Mouse (Mus musculus) bone marrow, adult 2 months (tissue): ENCODE measurements around the gene Ulk4. TPM values are rescaled to one million over a fixed set of nuclear protein-coding genes. Genes with fewer than 3 reads are reported as not detected.

ENCODE experiments used
- H3K27ac ChIP-seq: fragments of 200-500 bp; 2 replicates; pipeline ENCODE4 v1.5.1; 2012; ENCODE audit warnings: low read depth, mild to moderate bottlenecking, control low read depth, inconsistent platforms, low read length; ENCODE audit not compliant: control insufficient read depth, poor library complexity, insufficient read depth
- H3K4me1 ChIP-seq: fragments of 200-500 bp; 2 replicates; pipeline ENCODE4 v1.6.1; 2011; ENCODE audit warnings: low read length; ENCODE audit not compliant: control insufficient read depth, insufficient read depth
- H3K4me3 ChIP-seq: fragments of 200-500 bp; replicated peaks from 2 replicates; pipeline ENCODE3; 2011; ENCODE audit warnings: mild to moderate bottlenecking, low read depth, low read length, control low read depth; ENCODE audit not compliant: control insufficient read depth
- CTCF ChIP-seq: fragments of 200-500 bp; IDR thresholded peaks from 2 replicates; pipeline ENCODE4 v1.5.1; 2011; ENCODE audit warnings: low read length, control low read depth; ENCODE audit not compliant: control insufficient read depth, insufficient read depth
- POLR2A ChIP-seq: fragments of 200-500 bp; IDR thresholded peaks from 2 replicates; pipeline ENCODE4 v1.6.1; 2011; ENCODE audit warnings: low read depth, mild to moderate bottlenecking, control low read depth, low read length, borderline replicate concordance; ENCODE audit not compliant: control insufficient read depth
- WGBS: fragments of 180-500 bp; shearing (Covaris S2); methylation state at CpG from one replicate; pipeline ENCODE4 v1.1.7; 2018; 5-methylcytosine and 5-hydroxymethylcytosine counted together
- polyA plus RNA-seq: library from polyadenylated mRNA; stranded (reverse); fragments of >200 nt; gene quantifications from 2 replicates; pipeline ENCODE4 v1.2.4, GENCODE M21; 2011; ENCODE audit warnings: low replicate concordance; ENCODE audit not compliant: missing spikeins, insufficient read depth, insufficient read length

Gene Ulk4
- polyA plus RNA-seq, 1 experiment = not detected

GRCm38 (mm10) chr9:120948832-120949231 is 328.2 kb downstream of the Ulk4 start:
- peaks cover 3% of the 10 kb centered on the region; the same call in 1 of the 2 replicates for H3K4me1 ChIP-seq
- 97% methylated on average over 1 of the region's 1 CpGs for WGBS
- no peak overlapping the region for H3K27ac ChIP-seq
- no peak overlapping the region for H3K4me3 ChIP-seq
- TF ChIP-seq POLR2A = no peak

GRCm38 (mm10) chr9:120946131-120946530 is 330.9 kb downstream of the Ulk4 start:
- no peak overlapping the region for H3K27ac ChIP-seq
- 61% methylated on average over 8 of the region's 8 CpGs for WGBS
- no peak overlapping the region for H3K4me3 ChIP-seq
- H3K4me1 ChIP-seq = peaks cover 3% of the 10 kb centered on the region; the same call in 1 of the 2 replicates
- no peak for TF ChIP-seq CTCF
- no peak for TF ChIP-seq POLR2A

GRCm38 (mm10) chr9:120944211-120944610 is 332.8 kb downstream of the Ulk4 start:
- peaks cover 6% of the 10 kb centered on the region for H3K4me1 ChIP-seq
- TF ChIP-seq POLR2A (no peak), CTCF (no peak)
- WGBS = 46% methylated on average over 3 of the region's 3 CpGs
- H3K4me3 ChIP-seq = no peak overlapping the region
- no peak overlapping the region; the same call in 1 of the 2 replicates for H3K27ac ChIP-seq

GRCm38 (mm10) chr9:120943757-120944156 is 333.2 kb downstream of the Ulk4 start:
- H3K27ac ChIP-seq = no peak overlapping the region

GRCm38 (mm10) chr9:120940858-120941257 is 336.1 kb downstream of the Ulk4 start:
- TF ChIP-seq POLR2A (no peak), CTCF (no peak)
- H3K27ac ChIP-seq = no peak overlapping the region
- no peak overlapping the region for H3K4me3 ChIP-seq
- H3K4me1 ChIP-seq = peaks cover 7% of the 10 kb centered on the region
- 54% methylated on average over 3 of the region's 3 CpGs for WGBS

More at GRCm38 (mm10) chr9:120943757-120944156, 333.2 kb downstream of the Ulk4 start:
- no peak for TF ChIP-seq POLR2A
- Histone ChIP-seq H3K4me1 (peaks cover 6% of the 10 kb centered on the region), H3K4me3 (no peak overlapping the region)
- whole genome bisulfite sequencing = 53% methylated on average over 1 of the region's 1 CpGs

GRCm38 (mm10) chr9:120936351-120936750 is 340.6 kb downstream of the Ulk4 start:
- WGBS = 18% methylated on average over 8 of the region's 8 CpGs
- H3K4me1 ChIP-seq = peaks cover 8% of the 10 kb centered on the region
- TF ChIP-seq CTCF (peak; percentile 73), POLR2A (no peak)
- H3K27ac ChIP-seq = no peak overlapping the region
- no peak overlapping the region for H3K4me3 ChIP-seq

GRCm38 (mm10) chr9:120935634-120935922 is 341.4 kb downstream of the Ulk4 start:
- H3K4me1 ChIP-seq = peaks cover 5% of the 10 kb centered on the region
- H3K27ac ChIP-seq = no peak overlapping the region
- peak overlapping the region; percentile 19 for H3K4me3 ChIP-seq
- WGBS = 9% methylated on average over 4 of the region's 4 CpGs
- TF ChIP-seq CTCF (no peak), POLR2A (no peak)

- H3K4me3 ChIP-seq = peak overlapping the region; percentile 95
- WGBS = 4% methylated on average over 14 of the region's 14 CpGs
Measured at GRCm38 (mm10) chr9:120934821-120935633, 342.0 kb downstream of the Ulk4 start.

More at GRCm38 (mm10) chr9:120934821-120935633, 342.0 kb downstream of the Ulk4 start:
- H3K4me1 ChIP-seq = peaks cover 5% of the 10 kb centered on the region
- H3K27ac ChIP-seq = peak overlapping the region; percentile 35; the same call in 1 of the 2 replicates
- TF ChIP-seq POLR2A (no peak), CTCF (no peak)
